Mouse (Mus musculus) cerebellum, adult 2 months (tissue): ENCODE results near the gene Zfyve27.

Experiments used
- CTCF ChIP-seq: fragments of 200-500 bp; IDR thresholded peaks from 2 replicates; pipeline ENCODE4 v1.5.1; 2011; ENCODE audit warnings: low read depth, mild to moderate bottlenecking, control low read depth, low read length, moderate library complexity, borderline replicate concordance; ENCODE audit not compliant: insufficient read depth
- POLR2A ChIP-seq: fragments of 200-500 bp; IDR thresholded peaks from 2 replicates; pipeline ENCODE4 v1.6.1; 2011; ENCODE audit warnings: low read length, control low read depth, borderline replicate concordance; ENCODE audit not compliant: insufficient read depth

- TF ChIP-seq CTCF (no peak), POLR2A (no peak)
Measured at GRCm38 (mm10) chr19:42142757-42143156, 21.0 kb upstream of the Zfyve27 start.
